Mouse (Mus musculus): ENCODE data around the gene Cblc. TPM values are rescaled to one million over a fixed set of nuclear protein-coding genes. Genes with fewer than 3 reads are reported as not detected.
"Not testable (repeated sequence)": the region's sequence is repeated elsewhere in the genome, so short reads cannot be mapped to it uniquely, and the experiment has no call there.

The Cblc gene
- polyA plus RNA-seq, 1 experiment = 22.9 TPM

- DNase-seq (ENCODE audit: low read depth) = no peak
Measured at GRCm38 (mm10) chr7:19818875-19819274, 22.3 kb upstream of the Cblc start.

GRCm38 (mm10) chr7:19818440-19818839 is 21.8 kb upstream of the Cblc start:
- DNase-seq (ENCODE audit: low read depth) = no peak

GRCm38 (mm10) chr7:19817382-19818105 is 20.9 kb upstream of the Cblc start:
- no peak for DNase-seq (ENCODE audit: low read depth)

DNA sequence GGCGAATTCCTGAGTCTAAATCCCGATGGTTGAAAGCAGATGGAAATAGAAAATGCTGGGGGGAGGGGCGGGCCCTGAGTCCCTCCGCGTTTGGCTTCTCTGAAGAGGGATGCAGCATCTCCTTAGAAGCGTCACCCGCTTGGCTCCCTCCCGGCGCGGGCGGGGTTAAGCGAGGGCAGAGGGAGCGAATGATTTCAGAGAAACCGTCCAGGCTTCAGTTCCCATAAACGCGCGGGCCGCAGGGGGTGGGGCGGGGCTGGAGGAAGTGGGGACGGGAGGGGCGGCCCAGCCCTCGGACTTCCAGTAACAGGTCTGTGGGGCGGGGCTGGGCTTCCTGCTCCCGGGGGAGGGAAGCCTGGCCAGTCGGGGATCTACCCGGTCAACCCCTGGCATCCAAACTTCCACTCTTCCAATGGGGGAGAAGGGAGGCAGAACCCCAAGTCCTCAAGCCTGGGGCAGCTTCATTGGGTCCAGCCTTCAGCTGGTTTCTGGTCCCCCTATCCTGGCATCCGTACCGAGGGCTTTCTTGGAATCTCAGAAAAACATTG is 19.7 kb upstream of the Cblc start:
- no peak for DNase-seq (ENCODE audit: low read depth)

DNA sequence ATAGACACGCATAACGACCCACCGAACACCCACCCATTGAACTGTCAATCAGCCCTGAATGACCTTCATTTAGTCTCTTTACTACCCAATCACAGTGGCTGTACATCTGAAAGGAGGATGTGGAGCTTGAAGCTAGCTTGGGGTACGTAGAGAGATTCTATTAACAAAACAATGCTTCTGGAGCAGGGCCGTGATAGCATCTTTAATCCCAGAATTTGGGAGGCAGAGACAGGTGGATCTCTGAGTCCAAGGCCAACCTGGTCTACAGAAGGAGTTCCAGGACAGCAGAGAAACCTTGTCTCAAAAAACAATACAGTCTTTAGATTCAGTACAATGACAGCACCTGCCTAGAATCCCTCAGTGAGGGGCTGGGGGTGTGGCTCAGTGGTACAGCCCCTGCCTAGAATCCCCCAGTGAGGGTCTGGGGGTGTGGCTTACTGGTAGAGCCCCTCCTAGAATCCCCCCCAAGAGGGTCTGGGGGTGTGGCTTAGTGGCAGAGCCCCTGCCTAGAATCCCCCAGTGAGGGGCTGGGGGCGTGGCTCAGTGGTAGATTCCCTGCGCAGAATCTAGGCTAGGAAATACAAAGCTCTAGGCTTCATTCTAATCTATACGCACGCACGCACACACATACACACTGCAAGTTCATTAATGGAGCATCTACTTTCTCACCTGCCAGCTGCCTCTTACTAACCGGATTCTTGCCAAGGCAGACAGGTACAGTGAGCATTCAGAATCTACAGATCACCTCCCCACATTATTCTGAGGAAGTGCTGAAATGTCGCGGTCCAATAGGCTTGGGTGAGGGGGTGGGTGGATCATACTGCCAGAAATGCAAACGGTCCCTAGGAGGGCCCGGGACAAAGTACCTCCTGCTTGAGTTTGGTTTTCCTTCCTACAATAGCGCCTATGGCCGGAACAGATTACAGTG is 19.0 kb upstream of the Cblc start:
- DNase-seq (ENCODE audit: low read depth) = no peak

DNA sequence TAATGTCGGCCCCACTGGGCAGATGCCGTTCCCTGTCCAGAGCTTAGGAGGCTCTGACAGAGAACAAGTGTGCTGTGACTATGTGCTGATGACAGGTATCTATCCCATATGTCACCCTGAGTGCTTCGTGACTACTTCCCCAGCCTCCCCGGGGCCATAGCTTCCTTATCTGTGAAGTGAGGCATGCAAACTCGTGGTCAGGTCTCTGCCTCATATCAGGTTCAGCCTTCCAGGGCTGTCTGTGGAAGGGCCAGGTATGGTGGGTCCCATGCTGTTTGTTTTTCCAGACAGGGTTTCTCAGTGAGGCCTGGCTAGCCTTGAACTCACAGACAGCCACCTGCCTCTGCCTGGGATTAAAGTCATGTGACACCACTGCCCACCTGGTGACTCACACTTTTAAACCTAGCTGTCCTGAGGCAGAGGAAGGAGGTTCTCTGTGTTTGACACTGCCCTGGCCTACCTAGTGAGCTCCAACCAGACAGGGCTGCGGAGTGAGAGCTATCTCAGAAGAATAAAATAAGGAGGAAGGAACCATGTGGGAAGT is 17.0 kb upstream of the Cblc start:
- no peak for DNase-seq (ENCODE audit: low read depth)

DNA sequence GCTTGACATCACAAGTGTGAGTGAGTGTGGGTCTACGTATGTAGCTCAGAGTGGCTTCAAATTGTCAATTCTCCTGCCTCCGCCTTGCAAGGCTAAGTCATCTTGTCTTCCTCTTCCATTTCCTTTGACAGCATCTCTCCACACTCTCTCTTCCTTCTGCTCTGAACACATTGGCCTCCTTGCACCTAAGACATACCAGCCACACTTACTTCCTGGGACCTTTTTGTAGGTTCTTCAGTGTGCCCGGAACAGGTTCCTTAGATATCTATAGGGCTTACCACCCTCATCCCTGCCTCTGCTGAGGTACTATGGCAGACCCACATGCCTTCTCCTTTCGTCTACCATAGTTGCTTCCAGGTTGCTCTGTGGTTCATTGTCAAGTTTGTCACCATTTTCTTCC is 16.6 kb upstream of the Cblc start:
- DNase-seq (ENCODE audit: low read depth) = no peak

- no peak for DNase-seq (ENCODE audit: low read depth)
Measured at GRCm38 (mm10) chr7:19811114-19811513, 14.5 kb upstream of the Cblc start.

DNA sequence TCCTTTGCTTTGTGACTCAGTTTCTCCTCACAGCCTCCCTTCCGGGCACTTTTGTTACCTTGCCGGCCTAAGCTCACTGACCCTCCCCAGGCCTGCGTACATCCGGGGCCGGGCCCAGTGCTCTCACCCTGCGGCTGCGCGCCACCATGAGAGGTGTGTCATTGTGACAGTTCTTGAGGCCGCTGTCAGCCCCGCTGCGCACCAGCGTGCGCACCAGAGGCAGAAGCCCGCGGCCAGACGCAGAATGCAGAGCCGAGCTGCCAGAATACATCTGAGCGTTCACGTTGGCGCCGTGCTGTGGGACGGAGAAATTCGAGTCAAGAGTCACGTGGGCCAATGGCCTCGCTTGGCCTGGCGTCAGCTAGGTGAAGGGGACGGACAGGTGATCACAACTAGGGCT is 12.8 kb upstream of the Cblc start:
- DNase-seq (ENCODE audit: low read depth) = no peak

DNA sequence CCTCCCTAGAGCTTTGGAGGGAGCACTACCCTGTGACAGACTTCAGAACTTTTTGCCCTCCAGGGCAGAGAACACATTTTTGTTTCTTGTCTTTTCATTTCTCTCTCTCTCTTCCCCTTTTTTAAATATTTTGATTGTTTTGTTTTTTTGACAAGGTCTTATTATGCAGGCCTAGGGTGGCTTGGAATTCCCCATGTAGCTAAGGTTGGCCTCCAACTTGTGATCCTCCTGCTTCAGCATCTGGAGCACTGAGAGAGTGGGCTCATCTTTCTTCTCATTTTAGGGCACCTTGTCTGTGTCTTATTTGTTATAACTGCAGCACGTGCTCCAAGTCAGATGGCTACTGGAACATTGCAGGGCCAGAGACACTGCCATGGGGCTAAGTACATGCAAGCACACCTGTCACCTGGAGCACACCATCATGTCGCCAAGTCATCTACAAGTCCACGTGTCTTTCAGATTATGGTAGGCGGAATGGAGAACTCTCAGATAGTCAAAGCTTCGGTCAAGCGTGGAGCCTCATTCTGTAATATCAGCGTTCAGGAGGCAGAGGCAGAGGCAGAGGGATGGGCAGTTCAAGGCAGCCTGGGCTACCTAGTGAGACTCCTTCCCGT is 9.9 kb upstream of the Cblc start:
- DNase-seq (ENCODE audit: low read depth) = no peak

DNA sequence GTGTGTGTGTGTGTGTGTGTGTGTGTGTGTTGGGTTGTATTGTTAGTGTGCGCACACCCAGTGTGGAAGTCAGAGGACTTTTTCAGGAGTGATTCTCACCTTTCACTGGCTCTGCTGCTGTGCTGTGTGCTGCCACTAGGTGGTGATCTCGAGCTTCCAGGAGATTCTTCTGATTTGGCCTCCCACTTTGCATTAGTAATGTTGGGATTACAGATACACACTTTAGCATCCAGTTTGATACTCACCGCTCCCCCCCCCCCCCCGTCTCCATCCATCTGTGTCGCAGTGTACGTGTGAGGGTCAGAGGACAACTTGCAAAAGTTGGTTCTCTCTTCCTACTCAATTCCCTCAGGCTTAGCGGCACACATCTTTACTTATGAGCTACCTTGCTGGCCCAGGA is 6.4 kb upstream of the Cblc start:
- DNase-seq (ENCODE audit: low read depth) = no peak

DNA sequence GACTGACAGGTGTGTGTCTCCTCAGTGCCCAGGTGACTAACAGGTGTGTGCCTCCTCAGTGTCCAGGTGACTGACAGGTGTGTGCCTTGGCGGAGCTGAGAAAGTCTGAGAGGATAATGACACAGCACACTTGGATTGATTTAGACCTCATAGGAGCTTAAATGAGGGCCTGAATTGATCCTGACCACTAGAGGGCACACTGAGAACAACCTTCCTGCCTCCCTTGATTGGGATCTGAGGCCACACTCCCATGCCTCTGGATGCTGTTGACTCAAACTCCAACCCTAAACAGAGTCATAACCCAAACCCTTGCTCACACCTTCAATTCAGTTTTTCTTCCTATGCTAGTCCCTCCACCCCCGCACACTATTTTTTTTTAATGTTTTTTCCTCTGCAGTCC is 4.2 kb upstream of the Cblc start:
- no peak for DNase-seq (ENCODE audit: low read depth)

DNA sequence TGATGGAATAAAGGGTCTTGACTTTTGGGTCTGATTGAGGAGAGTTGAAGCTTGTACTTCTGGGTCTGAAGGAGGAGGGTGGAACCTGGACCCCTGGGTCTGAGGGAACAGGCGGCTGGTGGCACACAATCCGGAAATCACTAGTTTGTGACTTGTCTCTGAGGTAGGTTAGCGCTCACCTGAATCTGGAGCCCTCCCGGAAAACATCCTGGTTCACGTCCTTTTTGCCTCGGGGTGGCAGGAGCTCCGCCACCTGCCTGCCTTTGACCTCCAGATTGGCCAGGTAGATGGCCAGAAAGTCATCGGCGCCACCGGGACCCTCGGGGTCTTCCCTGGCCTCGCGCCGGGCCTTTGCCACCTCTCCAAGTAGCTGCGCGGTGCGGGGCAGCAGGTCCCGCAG is 355 bp downstream of the Cblc start:
- DNase-seq (ENCODE audit: low read depth) = no peak

DNA sequence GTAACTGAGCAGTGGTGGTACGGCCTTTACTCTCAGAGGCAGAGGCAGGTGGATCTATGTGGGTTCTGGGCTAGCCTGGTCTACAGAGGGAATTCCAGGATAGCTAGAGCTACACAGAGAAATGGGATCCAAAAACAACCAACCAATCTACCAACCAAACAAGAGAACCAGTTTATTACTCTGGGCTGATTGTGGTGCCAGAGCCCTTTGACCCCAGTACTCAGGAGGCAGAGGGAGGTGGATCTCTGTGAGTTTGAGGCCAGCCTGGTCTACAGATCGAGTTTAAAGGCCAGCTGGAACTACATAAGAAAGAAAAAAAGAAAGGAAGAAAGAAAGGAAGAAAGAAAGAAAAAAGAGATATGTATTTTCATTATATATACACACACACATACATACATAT is 1.4 kb downstream of the Cblc start:
- no peak for DNase-seq (ENCODE audit: low read depth)

DNA sequence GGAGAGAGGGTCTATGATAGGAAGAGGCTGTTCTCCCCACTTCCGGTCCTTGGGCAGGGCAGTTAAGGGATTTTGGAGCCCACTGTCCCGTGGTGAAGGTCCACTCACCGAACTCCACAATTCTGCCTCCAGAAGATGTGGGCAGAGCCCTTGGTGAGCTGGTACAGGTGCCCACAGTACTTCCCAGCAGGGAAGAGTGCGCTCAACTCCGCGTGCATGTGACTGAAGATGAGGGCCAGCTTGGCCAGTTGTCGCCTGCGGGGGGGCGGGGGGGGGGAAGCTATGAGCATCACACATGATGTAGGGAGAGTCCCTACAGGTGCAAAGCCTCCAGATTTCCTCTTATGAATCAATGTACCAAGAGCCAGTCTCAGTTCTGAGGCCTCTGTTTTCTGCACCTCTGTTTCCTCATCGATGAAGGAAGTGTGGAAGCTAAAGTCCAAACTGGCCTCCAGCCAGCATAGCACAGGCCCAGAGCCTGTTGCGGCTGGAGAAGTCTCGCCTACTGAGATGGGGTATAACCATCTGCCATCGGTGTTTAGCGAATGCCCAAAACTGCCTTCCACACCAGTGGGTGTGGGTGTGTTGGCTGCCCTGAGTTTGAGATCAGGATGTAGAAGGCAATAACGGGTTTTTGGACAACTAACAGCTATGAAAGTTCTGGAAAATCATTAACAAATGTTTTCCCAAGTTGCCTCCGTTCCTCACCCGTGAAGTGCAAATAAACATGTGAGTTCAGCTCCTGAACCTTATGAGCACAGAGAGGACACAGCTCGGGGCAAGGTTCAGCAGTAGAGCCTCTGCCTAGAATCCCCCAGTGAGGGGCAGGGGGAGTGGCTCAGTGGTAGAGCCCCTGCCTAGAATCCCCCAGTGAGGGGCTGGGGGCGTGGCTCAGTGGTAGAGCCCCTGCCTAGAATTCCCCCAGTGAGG is 3.6 kb downstream of the Cblc start:
- DNase-seq (ENCODE audit: low read depth) = no peak

DNA sequence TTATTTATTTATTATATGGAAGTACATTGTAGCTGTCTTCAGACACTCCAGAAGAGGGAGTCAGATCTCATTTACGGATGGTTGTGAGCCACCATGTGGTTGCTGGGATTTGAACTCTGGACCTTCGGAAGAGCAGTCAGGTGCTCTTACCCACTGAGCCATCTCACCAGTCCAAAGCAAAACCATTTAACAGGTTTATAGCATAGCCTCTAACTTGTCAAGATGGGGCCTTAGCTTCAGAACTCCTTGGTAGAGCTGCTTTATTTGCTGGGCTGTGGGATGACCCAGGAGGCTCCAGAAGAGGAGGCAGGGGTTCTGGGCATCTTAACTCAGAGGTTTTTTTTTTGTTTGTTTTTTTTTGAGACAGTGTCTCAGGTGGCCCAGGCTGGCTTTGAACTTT is 5.1 kb downstream of the Cblc start:
- not testable (repeated sequence) for DNase-seq (ENCODE audit: low read depth)

- DNase-seq (ENCODE audit: low read depth) = no peak
Measured at GRCm38 (mm10) chr7:19789904-19790347, 6.7 kb downstream of the Cblc start.

DNA sequence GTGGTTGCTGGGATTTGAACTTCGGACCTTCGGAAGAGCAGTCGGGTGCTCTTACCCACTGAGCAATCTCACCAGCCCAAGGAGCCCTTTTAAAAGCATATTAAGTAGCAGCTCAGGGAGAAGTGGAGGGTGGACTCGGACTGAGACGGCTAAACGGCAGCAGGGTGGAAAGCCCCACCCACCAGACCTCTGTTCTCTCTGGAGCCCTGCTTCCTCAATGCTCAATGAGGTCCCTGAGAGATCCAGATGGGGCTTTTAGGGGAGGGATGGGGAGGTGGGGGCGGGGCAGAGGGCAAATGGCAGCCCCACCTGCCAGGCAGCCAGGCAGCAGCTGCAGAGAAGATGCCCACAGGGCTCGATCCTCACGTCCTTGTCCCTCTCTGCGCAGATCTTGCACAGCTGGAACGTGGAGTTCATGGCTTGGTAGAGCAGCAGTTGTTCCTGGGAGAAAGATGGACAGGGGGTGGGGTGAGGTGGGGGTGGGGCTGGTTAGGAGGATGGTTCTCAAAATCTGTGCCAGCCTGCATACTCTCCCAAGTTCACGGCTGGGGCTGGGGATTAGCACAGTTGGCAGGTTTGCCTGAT is 10.6 kb downstream of the Cblc start:
- DNase-seq (ENCODE audit: low read depth) = no peak

- no peak for DNase-seq (ENCODE audit: low read depth)
Measured at GRCm38 (mm10) chr7:19784764-19785535, 11.7 kb downstream of the Cblc start.

- DNase-seq (ENCODE audit: low read depth) = no peak
Measured at GRCm38 (mm10) chr7:19783630-19784029, 13.0 kb downstream of the Cblc start.

Data from gonadal fat pad, adult 2 months (tissue).